Mouse (Mus musculus) thymus, adult 2 months (tissue): ENCODE measurements at regions not wholly inside any gene's neighbourhood (a gene's known extent, or its start where the extent isn't known, plus 50 kb on each side); places are given as distances from the start of the nearest gene placed in this dataset.

ENCODE experiments used
- CTCF ChIP-seq: fragments of 200-500 bp; IDR thresholded peaks from 2 replicates; pipeline ENCODE4 v1.5.1; 2012; ENCODE audit warnings: mild to moderate bottlenecking, control low read depth, low read length, moderate library complexity, borderline replicate concordance; ENCODE audit not compliant: control insufficient read depth, poor library complexity, insufficient read depth; ENCODE audit errors: extremely low read depth
- POLR2A ChIP-seq: fragments of 200-500 bp; IDR thresholded peaks from 2 replicates; pipeline ENCODE4 v1.6.1; 2012; ENCODE audit warnings: mild to moderate bottlenecking, low read length, control low read depth, moderate library complexity; ENCODE audit not compliant: control insufficient read depth, poor library complexity, insufficient read depth; ENCODE audit errors: extremely low read depth

DNA sequence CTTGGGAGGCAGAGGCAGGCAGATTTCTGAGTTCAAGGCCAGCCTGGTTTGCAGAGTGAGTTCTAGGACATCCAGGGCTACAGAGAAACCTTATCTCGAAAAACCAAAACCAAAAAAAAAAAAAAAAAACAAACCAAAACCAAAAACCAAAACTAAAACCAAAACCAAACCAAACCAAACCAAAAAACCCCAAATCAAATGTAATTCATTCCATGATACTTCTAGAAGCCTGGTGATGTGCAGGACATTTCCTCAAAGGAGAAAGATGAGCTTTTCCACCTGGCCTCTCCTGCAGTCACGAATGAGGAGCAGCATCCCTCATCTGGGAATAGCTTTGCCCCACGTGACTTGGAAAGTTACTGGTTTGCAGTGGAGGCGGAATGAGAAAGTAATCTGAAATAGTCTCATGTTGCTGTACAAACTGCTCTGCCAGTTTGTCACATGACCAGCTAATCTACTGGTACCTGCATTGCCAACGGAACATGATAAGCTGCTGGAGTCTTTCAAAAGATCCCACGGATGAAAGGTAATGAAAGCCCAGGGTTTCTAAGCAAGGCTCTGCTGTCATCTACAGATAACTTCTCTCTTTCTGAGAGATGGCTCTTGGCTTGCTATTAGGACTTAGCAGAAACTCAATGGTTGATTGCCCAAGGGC, 127.8 kb upstream of the Max start:
- TF ChIP-seq CTCF (no peak), POLR2A (no peak)
